Mouse (Mus musculus): ENCODE results near the gene Proser2.

DNA sequence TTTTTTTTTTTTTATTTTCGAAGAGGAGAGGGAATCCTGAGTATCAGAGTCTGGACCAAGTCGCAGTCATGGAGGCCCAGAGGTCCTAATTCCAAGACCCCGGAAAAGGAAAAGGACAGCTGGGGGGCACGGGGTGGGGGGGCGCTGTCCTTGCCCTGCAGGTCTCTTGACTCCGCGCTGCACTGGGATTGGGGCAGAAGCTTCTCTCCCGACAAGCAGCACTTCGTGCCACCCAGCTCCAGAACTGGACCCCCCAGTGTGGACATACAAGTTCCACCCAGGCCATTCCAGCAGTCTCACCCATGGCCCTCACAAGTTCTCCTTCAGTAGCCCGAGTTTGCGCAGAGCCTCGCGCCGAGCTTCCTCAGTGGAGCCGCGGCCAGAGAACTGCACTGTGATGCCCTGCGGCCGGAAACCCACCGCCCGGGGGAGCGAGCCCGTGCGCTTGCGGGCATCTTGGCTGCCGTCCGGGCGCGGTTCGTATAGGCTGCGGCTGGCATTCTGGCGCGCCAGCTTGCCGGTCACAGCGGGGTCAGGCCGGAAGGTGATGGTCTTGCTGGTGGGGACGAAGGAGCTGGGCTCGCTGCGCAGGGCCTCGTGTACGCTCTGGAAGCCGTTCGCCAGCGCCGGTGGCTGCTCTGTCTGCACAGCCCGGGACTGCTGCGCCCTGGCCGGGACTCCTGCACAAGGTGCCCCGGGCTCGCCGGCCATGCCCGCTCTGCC is 29.8 kb downstream of the Proser2 start:
- TF ChIP-seq POLR2AphosphoS2 (IDR thresholded peaks at IDR 0.05; ENCODE audit: insufficient read length, low read depth), result no peak
- TF ChIP-seq POLR2A (IDR thresholded peaks at IDR 0.05; ENCODE audit: insufficient read length, low read depth), result no peak
- TF ChIP-seq MAX (IDR thresholded peaks at IDR 0.05; ENCODE audit: low read depth), result no peak
- TF ChIP-seq MYOG (IDR thresholded peaks at IDR 0.05; ENCODE audit: control insufficient read depth in 1 of 3, insufficient read depth in 1 of 3, insufficient read length in 2 of 3, low read depth in 2 of 3), result no peak
- no peak for TF ChIP-seq MYOD1 (IDR thresholded peaks at IDR 0.05; ENCODE audit: control insufficient read depth in 1 of 3, insufficient read length in 2 of 3, low read depth in 2 of 3)
- no peak for TF ChIP-seq REST (IDR thresholded peaks at IDR 0.05; ENCODE audit: insufficient read depth, insufficient read length)
